Mouse (Mus musculus): ENCODE data around the gene Bri3.

Gene Bri3

DNA sequence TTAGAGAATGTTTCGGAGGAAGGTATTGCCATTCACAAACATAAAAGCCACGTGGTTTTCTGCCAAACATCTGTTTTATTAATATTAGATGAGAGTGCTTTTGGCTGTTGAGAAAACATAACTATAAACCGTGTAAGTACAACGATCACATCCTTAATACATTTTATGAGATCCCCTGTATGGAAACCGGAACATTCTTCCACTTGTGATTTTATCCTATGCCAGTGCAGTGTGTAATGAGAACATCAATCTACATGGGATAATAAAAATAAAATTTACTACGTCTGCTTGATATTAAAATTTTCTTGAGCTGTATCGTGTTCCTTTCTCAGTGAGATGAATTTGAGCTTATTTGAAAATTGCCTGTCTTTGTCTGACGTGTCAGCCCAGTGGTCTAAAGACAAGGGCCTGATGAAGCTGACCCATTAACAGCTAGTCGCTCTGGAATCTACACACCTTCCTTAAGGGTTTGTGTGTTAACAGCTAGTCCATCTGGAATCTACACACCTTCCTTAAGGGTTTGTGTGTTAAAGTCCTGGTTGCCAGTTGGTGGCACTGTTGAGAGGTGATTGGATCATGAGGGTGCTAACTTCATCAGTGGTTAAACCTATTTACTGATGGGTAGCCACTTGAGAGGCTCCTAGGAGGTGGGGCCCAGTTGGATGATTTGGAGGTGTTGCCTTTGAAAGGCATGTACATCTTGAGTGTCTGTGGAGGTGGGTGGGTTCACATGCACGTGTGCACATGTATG is 202.4 kb downstream of the Bri3 start:
- DNase-seq, result no peak

DNA sequence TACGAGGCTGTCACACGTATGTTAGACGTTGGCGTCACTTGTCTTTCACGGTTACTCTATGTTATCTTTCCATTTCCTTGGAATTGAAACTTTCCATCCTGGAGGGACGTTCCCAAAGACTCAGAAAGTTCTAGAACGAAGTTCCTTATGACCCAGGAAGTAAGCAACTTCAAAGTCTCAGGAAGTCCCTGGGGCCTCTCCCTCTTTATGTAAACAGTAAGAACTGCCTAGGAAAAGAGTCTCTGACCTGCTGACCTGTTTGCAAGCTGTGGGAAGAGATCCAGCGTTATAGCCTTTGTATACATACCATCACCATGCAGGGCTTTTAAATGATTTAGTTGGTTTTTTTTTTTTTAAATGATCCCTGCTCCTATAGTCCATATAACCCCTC is 203.0 kb downstream of the Bri3 start:
- no peak for DNase-seq

- no peak for DNase-seq
Observed at GRCm38 (mm10) chr5:144447975-144448374, 203.7 kb downstream of the Bri3 start.

DNA sequence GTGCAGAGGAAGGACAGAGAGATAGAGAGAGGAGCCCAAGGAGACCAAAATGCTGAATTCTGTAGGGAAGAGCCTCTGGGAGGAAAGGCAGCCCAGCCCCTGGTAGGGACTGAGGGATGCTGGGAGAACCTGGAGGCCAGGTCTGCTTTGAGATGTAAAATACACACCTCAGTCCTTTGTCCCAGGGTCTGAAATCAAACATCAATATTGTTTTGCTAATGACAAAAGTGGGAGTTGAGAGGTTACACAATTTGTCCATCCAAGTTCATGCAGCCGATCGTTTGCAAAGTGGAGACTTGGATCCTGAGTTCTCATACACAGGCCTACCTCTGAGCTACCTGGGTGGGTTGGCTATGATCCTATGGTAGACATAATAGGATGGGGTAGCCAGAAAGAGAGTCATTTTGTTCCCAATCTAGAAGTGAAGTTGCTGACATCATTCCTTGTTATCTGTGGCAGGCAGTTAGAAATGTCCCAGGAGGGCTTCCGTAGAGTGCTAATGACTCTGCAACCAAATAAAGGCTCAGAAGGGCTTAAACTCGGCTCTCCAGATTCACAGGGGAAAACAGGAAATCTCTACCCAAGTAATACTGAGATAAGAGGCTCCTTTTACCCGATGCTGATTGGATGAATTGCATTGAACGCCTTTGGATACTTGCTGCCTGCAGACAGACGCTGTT is 208.7 kb downstream of the Bri3 start:
- no peak for DNase-seq

GRCm38 (mm10) chr5:144457623-144458287 is 213.5 kb downstream of the Bri3 start:
- DNase-seq, result peak; percentile 3

DNA sequence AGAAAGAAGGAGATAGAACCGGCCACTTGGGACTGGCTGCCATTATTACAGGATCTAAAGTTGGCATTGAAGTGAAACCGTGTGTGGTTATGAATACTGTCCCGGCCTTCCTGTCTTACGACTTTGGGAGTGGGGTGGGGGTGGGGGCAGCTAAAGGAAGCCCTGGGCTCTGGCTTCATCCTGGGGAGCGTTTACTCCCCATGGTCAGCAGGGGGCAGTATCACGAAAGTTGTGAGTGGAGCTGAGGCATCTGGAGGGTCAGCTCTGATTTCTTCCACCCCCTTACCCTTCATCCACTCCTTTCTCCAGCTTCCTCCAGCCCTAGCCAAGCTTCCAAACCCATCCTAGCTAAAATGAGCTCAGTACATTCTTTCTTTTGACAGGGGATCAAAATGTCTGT is 222.8 kb downstream of the Bri3 start:
- DNase-seq, result no peak

DNA sequence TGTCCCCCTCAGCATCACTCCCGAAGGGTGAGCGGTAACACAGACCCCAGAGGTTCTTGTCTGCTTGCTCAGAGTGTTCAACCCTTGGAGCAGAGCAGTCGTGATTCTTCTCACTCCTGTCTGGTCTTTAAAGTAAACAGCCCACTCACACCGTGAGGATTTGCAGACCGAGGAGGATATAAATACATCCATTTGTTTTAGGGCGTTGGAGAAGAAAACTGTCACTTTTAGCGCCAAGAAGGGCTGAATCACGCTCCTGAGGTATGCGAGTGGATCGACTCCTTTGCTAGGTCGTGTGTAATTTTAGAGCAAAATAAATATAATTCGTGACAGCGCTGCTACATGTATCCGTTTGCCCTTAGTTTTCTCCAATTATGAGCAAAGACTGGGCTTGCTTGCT is 228.8 kb downstream of the Bri3 start:
- no peak for DNase-seq

- no peak for DNase-seq
Observed at GRCm38 (mm10) chr5:144479677-144480171, 235.5 kb downstream of the Bri3 start.

- no peak for DNase-seq
Observed at GRCm38 (mm10) chr5:144483659-144484375, 239.6 kb downstream of the Bri3 start.

GRCm38 (mm10) chr5:144491308-144491707 is 247.1 kb downstream of the Bri3 start:
- DNase-seq, result peak; percentile 16

Data from kidney, adult 9 months (tissue).